Mouse (Mus musculus): Measurements from ENCODE around the gene Zfp867. TPM values are rescaled to one million over a fixed set of nuclear protein-coding genes. Genes with fewer than 3 reads are reported as not detected.
A peak's percentile ranks its signal among the peaks of the same experiment; 100 is the strongest.

Gene Zfp867
- polyA plus RNA-seq, 1 experiment from 2014 or later = 6.0 TPM

DNA sequence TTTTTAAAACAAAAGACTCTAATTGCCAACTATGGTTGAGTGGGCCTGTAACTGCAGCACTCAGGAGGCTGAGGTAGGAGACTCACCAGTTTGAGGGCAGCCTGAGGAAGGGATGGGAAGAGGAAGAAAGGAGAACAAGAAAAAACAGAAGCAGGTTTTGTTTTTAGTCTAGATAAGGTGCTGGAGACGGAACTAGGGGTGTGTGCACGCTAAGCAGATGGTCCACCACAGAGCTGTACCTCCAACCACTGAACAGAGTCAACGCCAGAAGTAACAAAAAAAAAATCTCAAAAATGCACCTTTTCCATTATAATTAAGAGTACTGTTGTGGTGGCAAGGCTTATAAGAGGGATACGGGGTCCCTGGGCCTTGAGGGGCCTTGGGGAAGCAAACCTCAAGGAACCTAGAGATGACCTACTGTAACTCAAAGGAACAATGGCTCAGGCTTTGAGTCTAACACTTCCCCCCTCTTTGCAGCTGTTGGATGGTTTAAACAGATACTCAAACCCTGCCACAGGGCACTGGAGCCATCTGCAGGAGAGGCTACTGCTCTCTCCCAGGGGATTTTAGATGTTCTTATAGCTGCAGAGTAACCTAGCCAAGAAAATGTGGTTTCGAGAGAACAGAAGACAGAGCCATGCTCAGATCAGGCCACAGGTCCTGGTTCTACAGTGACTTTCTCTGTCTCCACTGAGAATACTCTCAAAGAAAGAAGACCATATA lies 29.9 kb upstream of the Zfp867 start:
- H3K4me2 ChIP-seq = no peak overlapping the region
- H3K27ac ChIP-seq = no peak overlapping the region
- H3K4me1 ChIP-seq = peaks cover 12% of the 10 kb centered on the region
- no peak overlapping the region for H3K9ac ChIP-seq
- 86% methylated on average over 5 of the region's 5 CpGs for WGBS
- H3K36me3 ChIP-seq = peaks cover 46% of the 10 kb centered on the region
- no peaks in the 10 kb centered on the region for H3K27me3 ChIP-seq (replicated peaks)
- H3K9me3 ChIP-seq = no peaks in the 10 kb centered on the region
- no peak overlapping the region for H3K4me3 ChIP-seq (replicated peaks)
- ATAC-seq (ENCODE audit: insufficient read depth, low FRiP score, low read depth) = no peak

DNA sequence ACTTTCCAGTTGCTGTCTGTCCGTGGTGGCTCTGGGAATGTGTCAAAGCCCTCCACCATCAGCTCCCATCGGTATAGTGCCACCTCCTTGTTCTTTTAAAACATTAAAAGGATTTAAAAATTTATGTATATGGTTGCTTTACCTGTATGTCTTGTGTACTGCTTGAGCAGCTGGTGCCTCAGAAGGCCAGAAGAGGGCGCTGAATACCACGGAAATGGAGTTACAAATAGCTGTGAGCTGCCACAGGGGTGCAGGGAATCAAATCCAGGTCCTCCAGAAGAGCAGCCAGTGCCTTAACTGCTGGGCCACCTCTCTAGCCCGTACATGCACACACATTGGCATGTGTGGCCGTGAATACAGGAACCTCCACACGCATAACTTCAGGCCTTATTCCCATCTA lies 25.5 kb upstream of the Zfp867 start:
- Histone ChIP-seq H3K9me3 (no peaks in the 10 kb centered on the region), H3K4me1 (no peaks in the 10 kb centered on the region), H3K27ac (no peak overlapping the region), H3K4me3 (replicated peaks) (no peak overlapping the region), H3K27me3 (replicated peaks) (no peaks in the 10 kb centered on the region), H3K4me2 (no peak overlapping the region), H3K36me3 (peaks cover 64% of the 10 kb centered on the region), H3K9ac (no peak overlapping the region)
- 92% methylated on average over 7 of the region's 7 CpGs for WGBS
- no peak for ATAC-seq (ENCODE audit: insufficient read depth, low FRiP score, low read depth)

DNA sequence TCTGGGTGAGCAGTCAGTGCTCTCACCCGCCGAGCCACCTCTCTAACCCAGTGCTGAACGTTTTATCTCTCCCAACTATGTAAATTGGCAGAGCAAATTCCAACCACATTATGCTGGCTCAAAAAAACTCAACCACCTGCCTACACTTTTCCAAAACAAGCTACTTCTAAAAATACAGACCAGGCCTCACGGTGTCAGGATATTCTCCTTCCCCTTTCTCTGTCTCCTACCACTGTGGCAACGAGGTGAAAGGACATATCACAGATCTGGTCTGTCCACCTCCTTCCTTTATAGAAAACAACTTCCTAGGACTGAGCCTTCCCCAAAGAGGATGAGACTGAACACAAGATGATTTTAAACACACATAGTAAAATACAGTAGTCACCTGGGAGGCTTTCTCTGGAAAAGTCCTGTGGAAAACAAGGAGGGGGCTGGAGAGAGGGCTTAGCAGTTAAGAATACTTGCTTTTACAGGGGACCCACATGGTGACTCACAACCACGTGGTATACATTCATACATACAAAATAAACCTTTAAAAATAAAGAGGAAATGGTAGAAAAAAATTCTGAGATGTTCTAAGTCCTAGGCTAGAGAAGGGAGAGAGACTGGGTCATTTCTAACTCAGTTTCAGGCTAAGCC lies 24.5 kb upstream of the Zfp867 start:
- Histone ChIP-seq H3K9ac (no peak overlapping the region), H3K4me1 (no peaks in the 10 kb centered on the region), H3K27me3 (replicated peaks) (no peaks in the 10 kb centered on the region), H3K4me2 (no peak overlapping the region), H3K9me3 (no peaks in the 10 kb centered on the region), H3K4me3 (replicated peaks) (no peak overlapping the region), H3K27ac (no peak overlapping the region), H3K36me3 (peaks cover 65% of the 10 kb centered on the region)
- 83% methylated on average over 6 of the region's 6 CpGs for WGBS
- no peak for ATAC-seq (ENCODE audit: insufficient read depth, low FRiP score, low read depth)

DNA sequence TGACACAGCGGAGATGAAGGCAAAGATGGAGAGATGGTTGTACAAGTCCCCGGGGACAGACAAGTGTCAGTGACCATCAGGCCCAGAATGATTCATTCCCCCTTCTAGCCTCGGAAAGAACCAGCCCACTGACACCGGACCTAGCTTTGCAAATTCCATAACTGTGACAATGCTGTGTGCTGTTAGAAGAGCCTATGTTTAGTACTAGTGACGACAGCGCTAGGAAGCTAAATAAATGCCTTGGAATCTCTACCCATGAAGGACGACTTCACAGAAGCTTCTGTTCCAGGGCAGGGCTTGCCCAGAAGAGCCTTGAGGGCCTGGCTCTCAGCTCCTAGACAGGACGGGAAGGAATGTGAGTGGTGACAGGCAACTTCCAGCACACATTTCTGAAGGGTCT lies 13.9 kb upstream of the Zfp867 start:
- Histone ChIP-seq H3K36me3 (peaks cover 38% of the 10 kb centered on the region), H3K9ac (no peak overlapping the region), H3K9me3 (no peaks in the 10 kb centered on the region), H3K4me3 (replicated peaks) (no peak overlapping the region), H3K4me2 (no peak overlapping the region), H3K4me1 (no peaks in the 10 kb centered on the region), H3K27ac (no peak overlapping the region), H3K27me3 (replicated peaks) (no peaks in the 10 kb centered on the region)
- 80% methylated on average over 8 of the region's 8 CpGs for WGBS
- no peak for ATAC-seq (ENCODE audit: insufficient read depth, low FRiP score, low read depth)

DNA sequence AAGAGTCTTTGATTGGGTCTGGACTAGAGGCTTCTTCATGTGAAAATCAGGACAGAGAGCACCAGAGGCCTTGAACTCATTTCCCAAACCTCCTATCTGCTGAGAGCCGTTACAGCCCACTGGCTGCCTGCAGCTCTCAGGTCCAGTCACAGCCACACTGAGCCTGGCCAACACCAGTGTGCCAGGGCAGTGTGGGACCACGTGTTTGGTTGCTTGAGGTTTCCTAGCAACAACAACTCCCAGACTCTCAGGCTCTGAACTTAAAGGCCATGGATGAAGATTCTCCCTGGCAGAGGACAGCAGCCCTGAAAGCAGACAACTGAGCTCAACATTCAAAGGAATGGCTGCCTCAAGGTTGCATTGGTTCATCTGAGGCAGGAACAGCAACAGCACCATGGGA lies 13.4 kb upstream of the Zfp867 start:
- H3K27ac ChIP-seq = no peak overlapping the region
- WGBS = 66% methylated on average over 2 of the region's 2 CpGs
- no peak overlapping the region for H3K4me2 ChIP-seq
- H3K4me3 ChIP-seq (replicated peaks) = no peak overlapping the region
- H3K9me3 ChIP-seq = no peaks in the 10 kb centered on the region
- peaks cover 35% of the 10 kb centered on the region for H3K36me3 ChIP-seq
- H3K27me3 ChIP-seq (replicated peaks) = no peaks in the 10 kb centered on the region
- no peak overlapping the region for H3K9ac ChIP-seq
- no peaks in the 10 kb centered on the region for H3K4me1 ChIP-seq
- ATAC-seq (ENCODE audit: insufficient read depth, low FRiP score, low read depth) = no peak

DNA sequence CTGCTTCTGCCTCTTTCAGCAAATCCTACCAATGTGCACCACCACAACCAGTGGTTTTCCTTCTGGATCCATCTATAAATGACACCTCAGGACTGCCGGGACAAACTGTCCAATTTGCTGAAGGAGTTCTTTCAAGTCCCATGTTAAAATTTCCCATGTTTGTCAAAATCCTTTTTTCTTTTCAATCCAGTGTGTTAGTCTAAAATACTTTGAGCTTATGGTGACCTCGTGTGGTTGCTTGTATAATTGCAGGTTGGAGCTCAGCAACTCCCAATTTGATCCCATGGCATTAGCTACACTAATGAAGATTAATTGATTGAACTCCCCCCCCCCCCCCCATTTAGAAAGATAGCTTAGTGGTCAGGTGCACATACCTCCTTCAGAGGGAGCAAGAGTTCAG lies 10.9 kb upstream of the Zfp867 start:
- ATAC-seq (ENCODE audit: insufficient read depth, low FRiP score, low read depth) = no peak
- H3K27ac ChIP-seq = no peak overlapping the region
- H3K4me1 ChIP-seq = no peaks in the 10 kb centered on the region
- no peak overlapping the region for H3K9ac ChIP-seq
- 2% methylated on average over 2 of the region's 2 CpGs for WGBS
- no peak overlapping the region for H3K4me3 ChIP-seq (replicated peaks)
- H3K4me2 ChIP-seq = no peak overlapping the region
- no peaks in the 10 kb centered on the region for H3K27me3 ChIP-seq (replicated peaks)
- no peaks in the 10 kb centered on the region for H3K9me3 ChIP-seq
- H3K36me3 ChIP-seq = peaks cover 25% of the 10 kb centered on the region

DNA sequence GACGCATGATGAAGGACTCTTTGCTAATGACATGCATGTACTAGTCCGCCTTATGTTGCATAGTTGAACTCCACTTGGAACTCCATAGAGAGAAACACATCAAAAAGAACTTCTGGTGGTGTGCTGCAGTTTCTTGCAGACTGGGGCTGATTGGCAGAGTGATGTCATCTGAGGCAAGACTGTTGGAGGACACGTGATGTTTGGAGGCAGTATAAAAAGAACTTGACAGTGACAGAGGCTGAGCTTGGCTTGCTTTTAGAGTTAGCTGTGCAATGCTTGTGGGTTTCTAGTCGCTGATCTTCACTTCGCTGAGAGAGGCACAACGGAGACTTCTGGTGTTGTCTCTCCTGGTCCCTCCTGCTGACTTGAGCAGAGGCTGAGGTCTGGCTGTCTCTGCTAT lies 5.0 kb upstream of the Zfp867 start:
- Histone ChIP-seq H3K9me3 (no peaks in the 10 kb centered on the region), H3K27ac (no peak overlapping the region), H3K27me3 (replicated peaks) (no peaks in the 10 kb centered on the region), H3K36me3 (no peaks in the 10 kb centered on the region), H3K4me1 (no peaks in the 10 kb centered on the region), H3K4me3 (replicated peaks) (no peak overlapping the region), H3K4me2 (no peak overlapping the region), H3K9ac (no peak overlapping the region)
- ATAC-seq (ENCODE audit: insufficient read depth, low FRiP score, low read depth) = no peak
- 62% methylated on average over 6 of the region's 6 CpGs for WGBS

DNA sequence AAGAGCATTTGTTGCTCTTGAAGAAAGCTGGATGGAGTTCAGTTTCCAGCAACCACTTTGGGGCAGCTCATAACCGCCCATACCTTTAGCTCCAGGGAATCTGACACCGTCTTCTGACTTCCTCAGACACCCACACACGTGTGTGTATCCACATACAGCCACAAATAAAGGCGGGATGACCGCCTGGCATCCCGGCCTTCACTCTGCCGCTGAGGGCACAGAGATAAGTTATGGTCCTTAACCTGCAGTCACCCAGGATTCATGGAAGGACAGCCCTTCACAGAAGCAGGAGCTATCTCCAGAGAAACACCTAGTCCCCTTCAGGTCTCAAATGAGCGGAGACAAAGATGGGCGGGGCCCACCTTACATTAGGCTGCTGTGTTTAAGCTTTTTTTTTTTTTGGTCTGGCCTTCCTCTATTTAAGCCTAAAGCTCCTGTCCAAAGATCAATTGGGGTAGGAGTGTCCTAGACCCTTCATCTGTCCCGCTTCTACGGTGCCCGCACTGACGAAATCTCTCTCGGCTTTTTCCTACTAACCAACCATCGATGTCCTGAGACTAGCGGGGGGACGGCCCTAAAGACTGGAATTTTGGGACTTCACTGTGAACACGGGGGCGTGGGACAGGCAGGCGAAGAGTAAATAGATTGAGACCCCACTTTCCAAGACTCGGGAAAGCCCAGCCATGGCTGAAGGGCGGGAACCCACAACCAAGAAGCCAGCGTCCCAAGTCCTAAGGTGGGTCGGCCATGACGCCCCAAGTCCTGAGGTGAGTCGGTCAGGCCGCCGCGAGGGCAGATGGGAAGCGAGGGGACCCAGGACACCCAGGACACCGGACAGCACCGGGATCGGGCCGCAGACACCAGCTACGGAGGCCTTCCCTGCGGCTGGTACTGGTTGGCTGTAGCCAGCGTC lies 605 bp downstream of the Zfp867 start:
- H3K9ac ChIP-seq = peak overlapping the region; percentile 95
- H3K9me3 ChIP-seq = no peaks in the 10 kb centered on the region
- H3K27ac ChIP-seq = peak overlapping the region; percentile 71
- H3K4me2 ChIP-seq = peak overlapping the region; percentile 89
- no peaks in the 10 kb centered on the region for H3K27me3 ChIP-seq (replicated peaks)
- 0 out of 2 replicates have a peak, but pooled peaks cover 6% of the 10 kb centered on the region for H3K4me1 ChIP-seq
- no peaks in the 10 kb centered on the region for H3K36me3 ChIP-seq
- ATAC-seq (ENCODE audit: insufficient read depth, low FRiP score, low read depth) = peak; percentile 79
- 3% methylated on average over 37 of the region's 37 CpGs for WGBS
- peak overlapping the region; percentile 83 for H3K4me3 ChIP-seq (replicated peaks)

DNA sequence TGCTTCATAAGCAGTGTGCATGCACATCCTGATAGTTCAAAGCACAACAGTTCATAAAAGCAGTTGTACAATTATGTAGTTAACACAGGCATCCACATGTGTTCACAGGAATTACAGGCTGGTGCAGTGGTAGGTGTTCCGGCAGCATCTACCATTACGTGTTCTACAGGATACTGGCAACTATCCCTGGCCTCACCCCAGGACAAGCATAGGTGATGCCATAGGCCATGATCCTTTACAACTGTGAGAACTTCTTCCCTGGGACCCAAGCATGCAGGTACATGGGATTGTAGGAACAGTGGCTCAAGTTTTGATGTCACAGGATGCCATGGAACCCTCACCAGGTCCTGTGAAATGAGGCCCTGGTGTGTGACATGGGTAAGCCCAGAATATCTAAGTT lies 11.8 kb downstream of the Zfp867 start:
- peaks cover 10% of the 10 kb centered on the region; the same call in 1 of the 2 replicates for H3K9me3 ChIP-seq
- H3K36me3 ChIP-seq = peaks cover 44% of the 10 kb centered on the region
- no peak overlapping the region for H3K9ac ChIP-seq
- H3K4me1 ChIP-seq = 0 out of 2 replicates have a peak, but pooled peaks cover 3% of the 10 kb centered on the region
- H3K4me3 ChIP-seq (replicated peaks) = no peak overlapping the region
- no peak for ATAC-seq (ENCODE audit: insufficient read depth, low FRiP score, low read depth)
- no peak overlapping the region for H3K27ac ChIP-seq
- H3K4me2 ChIP-seq = no peak overlapping the region
- 98% methylated on average over 2 of the region's 2 CpGs for WGBS
- H3K27me3 ChIP-seq (replicated peaks) = no peaks in the 10 kb centered on the region

DNA sequence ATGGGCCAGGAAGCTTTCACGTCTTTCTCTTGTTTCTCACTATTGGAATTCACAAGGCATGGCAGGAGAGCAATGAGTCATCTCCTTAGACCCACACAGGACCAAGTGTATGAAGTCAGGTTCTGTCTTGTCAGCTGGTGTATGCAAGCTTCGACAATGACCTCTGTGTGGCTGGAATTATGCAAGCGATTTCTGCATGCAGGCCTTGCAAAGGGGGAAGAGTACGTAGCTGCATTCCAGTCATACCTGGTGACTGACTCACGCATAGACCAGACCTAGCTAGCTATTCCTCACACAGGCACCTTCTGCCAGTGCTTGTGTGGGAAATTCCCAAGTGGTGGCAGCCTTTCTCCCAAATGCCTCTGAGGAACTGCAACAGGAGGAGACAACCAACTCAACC lies 13.3 kb downstream of the Zfp867 start:
- ATAC-seq (ENCODE audit: insufficient read depth, low FRiP score, low read depth) = peak; percentile 84
- Histone ChIP-seq H3K4me1 (0 out of 2 replicates have a peak, but pooled peaks cover 3% of the 10 kb centered on the region), H3K4me2 (no peak overlapping the region), H3K9me3 (peaks cover 10% of the 10 kb centered on the region; the same call in 1 of the 2 replicates), H3K36me3 (peaks cover 48% of the 10 kb centered on the region), H3K27me3 (replicated peaks) (no peaks in the 10 kb centered on the region), H3K27ac (peak overlapping the region; percentile 37), H3K9ac (no peak overlapping the region), H3K4me3 (replicated peaks) (no peak overlapping the region)
- 23% methylated on average over 5 of the region's 5 CpGs for WGBS

DNA sequence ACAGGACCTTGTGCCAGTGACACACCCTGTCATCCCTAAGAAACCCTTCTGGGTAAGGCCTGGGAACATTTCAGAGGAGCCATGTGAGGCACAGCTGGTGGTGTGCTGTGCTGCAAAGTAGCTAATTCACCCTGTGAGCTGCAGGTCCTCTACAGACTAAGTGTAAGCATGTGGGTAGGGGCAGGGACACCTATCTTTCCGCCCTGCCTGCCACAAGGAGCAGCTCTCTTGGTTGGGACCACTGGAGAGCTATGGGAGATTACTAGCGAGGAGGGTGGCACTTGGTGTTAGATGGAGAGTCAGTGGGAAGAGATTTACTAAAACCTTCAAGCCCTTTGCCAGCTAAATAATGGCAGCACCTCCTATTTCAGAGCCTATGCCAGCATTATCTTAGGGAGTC lies 15.4 kb downstream of the Zfp867 start:
- H3K4me1 ChIP-seq = 0 out of 2 replicates have a peak, but pooled peaks cover 3% of the 10 kb centered on the region
- no peak overlapping the region for H3K9ac ChIP-seq
- WGBS = 88% methylated on average over 2 of the region's 2 CpGs
- no peak overlapping the region for H3K4me3 ChIP-seq (replicated peaks)
- H3K9me3 ChIP-seq = no peaks in the 10 kb centered on the region
- no peak overlapping the region for H3K27ac ChIP-seq
- no peak overlapping the region for H3K4me2 ChIP-seq
- no peak for ATAC-seq (ENCODE audit: insufficient read depth, low FRiP score, low read depth)
- H3K27me3 ChIP-seq (replicated peaks) = no peaks in the 10 kb centered on the region
- peaks cover 40% of the 10 kb centered on the region for H3K36me3 ChIP-seq

DNA sequence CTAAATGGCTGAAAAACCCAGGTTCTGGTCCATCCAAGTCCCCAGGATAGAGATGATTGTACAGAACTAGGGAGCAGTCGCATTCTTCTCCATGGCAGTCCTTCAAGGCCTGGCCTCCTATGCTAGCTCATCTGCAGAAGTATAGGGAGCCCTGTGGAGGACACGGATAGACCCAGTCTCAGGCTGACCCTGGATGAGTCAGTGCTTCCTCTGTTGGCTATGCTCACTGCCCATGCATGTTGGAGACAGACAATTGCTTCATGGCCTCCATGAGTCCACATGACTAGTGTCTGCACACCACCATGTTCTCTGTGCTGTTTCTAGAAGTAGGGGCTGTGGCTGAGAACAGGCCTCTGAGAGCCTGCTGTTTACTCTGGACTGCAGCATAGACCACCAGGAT lies 15.9 kb downstream of the Zfp867 start:
- H3K4me1 ChIP-seq = 0 out of 2 replicates have a peak, but pooled peaks cover 3% of the 10 kb centered on the region
- no peak for ATAC-seq (ENCODE audit: insufficient read depth, low FRiP score, low read depth)
- WGBS = 96% methylated on average over 2 of the region's 2 CpGs
- H3K4me2 ChIP-seq = no peak overlapping the region
- H3K27me3 ChIP-seq (replicated peaks) = no peaks in the 10 kb centered on the region
- peaks cover 37% of the 10 kb centered on the region for H3K36me3 ChIP-seq
- H3K4me3 ChIP-seq (replicated peaks) = no peak overlapping the region
- H3K27ac ChIP-seq = no peak overlapping the region
- H3K9ac ChIP-seq = no peak overlapping the region
- H3K9me3 ChIP-seq = no peaks in the 10 kb centered on the region

Measured in stomach, embryonic 15.5 days (tissue).